Mouse (Mus musculus): Measurements from ENCODE around the gene Tsfm. TPM values are rescaled to one million over a fixed set of nuclear protein-coding genes. Genes with fewer than 3 reads are reported as not detected.
A peak's percentile ranks its signal among the peaks of the same experiment; 100 is the strongest.

Gene Tsfm
- polyA plus RNA-seq, 1 experiment from 2014 or later = 65.3 TPM

DNA sequence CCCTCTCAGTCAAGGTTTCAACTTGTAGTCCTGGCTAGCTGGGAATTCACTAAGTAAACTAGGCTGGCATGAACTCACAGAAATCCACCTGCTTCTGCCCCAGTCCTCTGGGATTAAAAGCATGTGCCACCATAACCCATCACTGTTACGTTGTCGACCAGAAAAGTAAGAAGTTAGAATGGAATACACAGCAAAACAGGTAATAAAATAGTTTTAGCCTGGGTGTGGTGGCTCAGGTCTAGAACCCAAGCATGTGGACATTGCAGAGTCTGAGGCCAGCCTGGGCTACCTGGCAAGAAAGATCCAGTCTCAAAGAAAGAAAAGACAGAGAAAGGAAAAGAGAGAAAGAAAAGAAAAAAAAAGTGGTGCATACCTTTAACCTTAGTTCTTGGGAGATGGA lies 30.9 kb upstream of the Tsfm start:
- H3K4me1 ChIP-seq = peaks cover 47% of the 10 kb centered on the region
- peak overlapping the region; percentile 97 for H3K27ac ChIP-seq
- H3K36me3 ChIP-seq = peaks cover 28% of the 10 kb centered on the region
- ATAC-seq (ENCODE audit: low FRiP score) = no peak
- no peak overlapping the region for H3K9ac ChIP-seq
- H3K27me3 ChIP-seq = 0 out of 2 replicates have a peak, but pooled peaks cover 4% of the 10 kb centered on the region
- 73% methylated on average over 2 of the region's 2 CpGs for WGBS
- peak overlapping the region; percentile 94 for H3K4me2 ChIP-seq (replicated peaks)
- peak overlapping the region; percentile 94; the same call in 1 of the 2 replicates for H3K4me3 ChIP-seq
- H3K9me3 ChIP-seq (replicated peaks) = no peaks in the 10 kb centered on the region

DNA sequence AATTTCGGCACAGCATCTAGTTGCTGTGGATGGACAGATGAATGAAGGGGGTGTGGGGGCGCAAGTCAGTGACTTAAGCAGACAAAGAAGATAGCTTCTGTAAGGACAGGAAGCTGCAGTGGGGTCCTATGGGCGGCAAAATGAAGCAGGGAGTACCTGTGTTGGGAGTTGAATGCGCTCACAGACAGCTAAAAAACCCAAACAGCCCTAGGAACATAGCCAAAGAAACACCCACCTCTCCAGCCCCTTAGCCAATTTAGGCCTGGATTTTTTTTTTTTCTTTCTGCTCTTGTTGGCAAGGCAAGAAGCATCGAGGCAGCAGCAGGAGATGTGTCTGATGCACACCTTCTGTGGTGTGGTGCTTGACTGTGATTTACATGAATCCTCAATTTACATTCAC lies 30.4 kb upstream of the Tsfm start:
- peaks cover 48% of the 10 kb centered on the region for H3K4me1 ChIP-seq
- no peak for ATAC-seq (ENCODE audit: low FRiP score)
- H3K36me3 ChIP-seq = peaks cover 28% of the 10 kb centered on the region
- peak overlapping the region; percentile 97 for H3K27ac ChIP-seq
- H3K9ac ChIP-seq = peak overlapping the region; percentile 99
- no peaks in the 10 kb centered on the region for H3K9me3 ChIP-seq (replicated peaks)
- 39% methylated on average over 5 of the region's 5 CpGs for WGBS
- 0 out of 2 replicates have a peak, but pooled peaks cover 6% of the 10 kb centered on the region for H3K27me3 ChIP-seq
- peak overlapping the region; percentile 94 for H3K4me2 ChIP-seq (replicated peaks)
- peak overlapping the region; percentile 94 for H3K4me3 ChIP-seq

DNA sequence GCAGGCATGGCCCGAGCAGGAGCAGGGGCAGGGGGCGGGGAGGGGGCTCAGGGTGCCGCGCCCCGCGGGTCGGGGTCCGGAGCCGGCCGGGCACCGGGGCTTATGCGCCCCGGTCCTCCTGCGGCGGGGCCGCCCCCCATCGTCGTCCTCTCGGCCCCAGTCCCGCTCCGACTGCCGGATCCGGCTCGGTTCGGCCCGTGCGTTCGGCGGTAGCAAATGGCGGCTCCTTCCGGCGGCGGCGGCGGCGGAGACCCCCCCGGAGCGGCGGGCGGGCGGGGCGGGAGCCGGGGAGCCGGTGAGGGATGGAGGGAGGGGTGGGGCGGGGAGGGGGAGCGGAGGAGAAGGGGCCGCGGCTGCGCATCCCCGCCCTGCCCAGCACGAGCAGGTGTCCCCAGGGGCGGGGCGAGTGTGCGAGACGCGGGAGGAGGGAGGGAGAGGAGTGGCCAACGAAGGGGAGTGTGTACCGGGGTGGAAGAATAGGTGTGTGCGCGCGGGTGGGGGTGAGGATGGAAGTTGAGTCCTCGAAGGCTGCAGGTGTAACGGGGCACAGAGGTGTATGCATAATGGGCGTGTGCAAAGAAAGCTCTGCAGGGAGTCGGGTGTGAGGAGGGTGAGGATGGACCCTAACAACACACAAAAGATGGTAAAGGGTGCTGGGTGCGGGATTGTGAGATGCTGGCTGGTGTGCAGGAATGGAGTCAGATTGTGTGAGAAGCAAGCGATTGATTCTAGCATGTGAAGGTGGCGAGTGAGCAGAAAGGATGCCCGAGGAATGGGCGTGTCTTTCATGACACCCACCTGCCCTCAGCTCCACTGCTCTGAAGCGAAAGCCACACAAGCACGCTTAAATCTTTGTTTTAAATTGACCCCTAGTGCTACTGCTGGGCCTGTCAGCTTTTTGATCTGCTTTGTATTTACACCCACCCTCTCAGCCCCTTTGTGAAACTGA lies 29.6 kb upstream of the Tsfm start, which contains the start of gene March9:
March9 (minus strand) TSS at position 217 of the 949 bp plus-strand sequence.
- Histone ChIP-seq H3K9ac (peak within 1 kb of the TSS; percentile 99), H3K4me1 (peaks cover 46% of the 10 kb centered on the region), H3K4me2 (replicated peaks) (peak within 1 kb of the TSS; percentile 94), H3K36me3 (peaks cover 27% of the 10 kb centered on the region), H3K27me3 (0 out of 2 replicates have a peak, but pooled peaks cover 6% of the 10 kb centered on the region), H3K4me3 (peak within 1 kb of the TSS; percentile 94), H3K9me3 (replicated peaks) (no peaks in the 10 kb centered on the region), H3K27ac (peak within 1 kb of the TSS; percentile 97)
- under 1% methylated on average over 54 of the region's 72 CpGs for WGBS
- peak; percentile 30 for ATAC-seq (ENCODE audit: low FRiP score)

DNA sequence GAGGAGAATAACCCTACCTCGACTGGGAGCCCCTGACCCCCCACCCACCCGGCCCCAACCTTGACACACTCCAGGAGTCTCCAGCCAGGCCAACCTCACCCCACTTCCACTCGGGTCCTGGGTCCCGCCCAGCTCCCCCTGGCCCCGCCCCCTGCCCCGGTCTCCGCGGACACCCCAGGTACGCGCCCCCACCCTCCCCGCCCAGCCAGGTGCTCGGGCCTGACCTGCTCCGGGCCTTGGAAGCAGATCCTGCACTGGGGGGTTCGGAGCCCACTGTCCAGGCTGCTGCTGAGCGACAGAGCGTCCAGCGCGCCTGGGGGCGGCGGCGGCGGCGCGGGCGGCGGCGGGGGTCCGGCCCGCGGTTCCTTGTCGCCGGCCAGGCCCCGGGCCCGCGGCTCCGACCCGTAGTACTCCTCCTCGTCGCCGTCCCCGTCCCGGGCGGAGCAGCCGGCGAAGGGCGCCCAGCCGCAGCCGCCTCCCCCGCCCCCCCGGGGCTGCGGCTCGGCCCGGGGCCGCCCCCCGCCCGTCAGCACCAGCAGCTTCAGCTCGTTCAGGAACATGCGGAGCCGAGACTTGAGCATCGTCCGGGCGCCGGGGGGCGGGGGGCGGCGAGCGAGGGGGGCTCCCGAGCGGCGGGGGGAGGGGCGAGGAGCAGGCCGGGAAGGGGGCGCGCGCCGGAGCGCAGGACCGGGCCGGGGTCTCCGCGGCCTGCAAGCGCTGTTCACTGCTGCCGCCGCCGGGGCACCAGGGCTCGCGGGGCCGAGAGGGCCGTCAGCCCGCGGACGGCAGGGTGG lies 28.7 kb upstream of the Tsfm start:
- Histone ChIP-seq H3K27me3 (0 out of 2 replicates have a peak, but pooled peaks cover 6% of the 10 kb centered on the region), H3K36me3 (peaks cover 29% of the 10 kb centered on the region), H3K4me2 (replicated peaks) (peak overlapping the region; percentile 94), H3K27ac (peak overlapping the region; percentile 97), H3K9me3 (replicated peaks) (no peaks in the 10 kb centered on the region), H3K4me3 (peak overlapping the region; percentile 94), H3K9ac (peak overlapping the region; percentile 99), H3K4me1 (peaks cover 37% of the 10 kb centered on the region)
- no peak for ATAC-seq (ENCODE audit: low FRiP score)
- WGBS = under 1% methylated on average over 47 of the region's 92 CpGs

DNA sequence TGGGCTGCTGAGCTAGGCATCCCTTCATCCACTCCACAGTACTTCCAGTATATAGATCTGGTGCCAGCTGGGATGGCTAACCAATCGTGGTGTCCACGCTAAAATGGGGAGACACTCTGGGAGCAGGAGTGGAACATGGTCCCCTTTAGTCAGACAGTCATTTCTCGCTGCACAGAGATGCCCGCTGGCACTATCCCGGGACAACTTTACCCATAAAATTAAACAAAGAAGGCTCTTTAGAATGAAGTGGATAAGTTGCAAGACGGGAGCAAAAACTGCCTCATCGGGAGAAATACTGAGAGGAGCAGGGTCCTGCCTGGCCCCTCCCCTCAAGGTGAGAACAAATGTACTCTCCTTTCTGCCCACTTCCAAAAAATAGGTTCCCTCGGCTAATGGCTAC lies 28.1 kb upstream of the Tsfm start:
- Histone ChIP-seq H3K36me3 (peaks cover 31% of the 10 kb centered on the region), H3K4me3 (peak overlapping the region; percentile 94), H3K9me3 (replicated peaks) (no peaks in the 10 kb centered on the region), H3K4me2 (replicated peaks) (peak overlapping the region; percentile 94), H3K4me1 (peaks cover 37% of the 10 kb centered on the region), H3K27ac (peak overlapping the region; percentile 97), H3K9ac (peak overlapping the region; percentile 99), H3K27me3 (0 out of 2 replicates have a peak, but pooled peaks cover 6% of the 10 kb centered on the region)
- 6% methylated on average over 8 of the region's 8 CpGs for WGBS
- ATAC-seq (ENCODE audit: low FRiP score) = no peak

DNA sequence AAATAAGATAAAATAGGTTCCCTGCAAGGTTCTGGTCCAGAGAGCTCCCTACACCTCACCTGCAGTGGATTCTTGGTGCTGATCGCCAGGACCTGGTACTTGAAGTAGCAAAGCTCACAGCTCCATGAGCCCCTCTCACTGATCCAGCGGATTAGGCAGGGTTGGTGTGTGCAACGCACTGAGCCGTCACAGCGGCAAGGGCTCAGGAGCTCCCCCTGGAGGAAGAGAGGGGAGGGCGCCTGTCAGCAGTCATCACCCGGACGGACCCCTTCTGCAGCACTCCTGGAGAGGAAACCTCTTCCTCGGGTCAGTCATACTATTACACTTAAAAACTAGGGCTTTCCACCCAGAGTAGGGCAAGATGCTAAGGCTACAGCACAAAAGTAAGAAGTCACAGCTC lies 27.5 kb upstream of the Tsfm start:
- no peaks in the 10 kb centered on the region for H3K9me3 ChIP-seq (replicated peaks)
- H3K9ac ChIP-seq = peak overlapping the region; percentile 99
- WGBS = 2% methylated on average over 9 of the region's 9 CpGs
- peaks cover 37% of the 10 kb centered on the region for H3K4me1 ChIP-seq
- 0 out of 2 replicates have a peak, but pooled peaks have one; percentile 3 for ATAC-seq (ENCODE audit: low FRiP score)
- peaks cover 36% of the 10 kb centered on the region for H3K36me3 ChIP-seq
- H3K4me3 ChIP-seq = peak overlapping the region; percentile 94
- H3K27me3 ChIP-seq = 0 out of 2 replicates have a peak, but pooled peaks cover 6% of the 10 kb centered on the region
- peak overlapping the region; percentile 94 for H3K4me2 ChIP-seq (replicated peaks)
- 0 out of 2 replicates have a peak overlapping the region, but pooled peaks have one; percentile 97 for H3K27ac ChIP-seq

DNA sequence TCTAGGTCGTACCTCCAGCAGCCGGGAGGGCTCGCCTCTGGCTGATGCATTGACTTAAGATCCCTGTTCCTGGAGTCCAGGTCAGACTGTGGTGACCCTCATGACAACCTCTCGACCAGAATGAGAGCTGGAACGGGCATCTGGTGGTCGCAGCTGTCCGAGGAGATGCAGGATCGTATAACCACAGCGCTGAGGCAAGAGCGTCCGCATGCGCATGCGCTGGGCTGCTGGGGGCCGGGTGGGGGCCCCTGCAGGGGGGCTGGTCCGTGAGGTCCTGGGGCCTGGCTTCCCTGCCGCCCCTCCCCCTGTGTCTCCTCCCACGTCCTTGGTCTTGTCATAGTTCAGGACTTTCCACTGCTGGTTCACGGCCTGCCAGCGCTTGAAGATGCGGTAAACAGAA lies 25.9 kb upstream of the Tsfm start:
- Histone ChIP-seq H3K9me3 (replicated peaks) (no peaks in the 10 kb centered on the region), H3K4me2 (replicated peaks) (no peak overlapping the region), H3K4me1 (peaks cover 32% of the 10 kb centered on the region), H3K36me3 (peaks cover 39% of the 10 kb centered on the region), H3K27ac (no peak overlapping the region), H3K27me3 (peaks cover 17% of the 10 kb centered on the region), H3K9ac (no peak overlapping the region), H3K4me3 (no peak overlapping the region)
- no peak for ATAC-seq (ENCODE audit: low FRiP score)
- 86% methylated on average over 20 of the region's 20 CpGs for WGBS

DNA sequence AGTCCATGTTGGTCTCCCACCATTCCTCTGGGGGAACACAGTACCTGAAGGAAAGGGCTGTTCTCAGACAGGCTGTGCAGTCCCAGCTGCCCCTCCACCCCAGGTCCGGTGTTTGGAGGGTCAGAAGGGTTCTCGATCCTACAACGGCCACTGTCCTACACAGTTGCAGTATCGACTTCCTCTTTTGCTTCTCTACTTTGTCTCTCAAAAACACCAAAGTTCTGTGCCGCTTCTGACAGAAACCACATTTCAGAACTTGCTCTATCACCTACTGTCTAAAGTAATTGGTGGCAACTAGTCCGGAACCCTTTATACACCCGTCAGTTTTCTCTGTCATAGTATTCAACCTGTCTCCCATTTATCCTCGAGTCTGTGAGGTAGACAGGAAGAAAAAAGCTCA lies 24.8 kb upstream of the Tsfm start:
- Histone ChIP-seq H3K9me3 (replicated peaks) (no peaks in the 10 kb centered on the region), H3K4me3 (no peak overlapping the region), H3K27ac (no peak overlapping the region), H3K4me2 (replicated peaks) (no peak overlapping the region), H3K4me1 (peaks cover 21% of the 10 kb centered on the region), H3K36me3 (peaks cover 39% of the 10 kb centered on the region), H3K27me3 (peaks cover 28% of the 10 kb centered on the region), H3K9ac (no peak overlapping the region)
- WGBS = 92% methylated on average over 8 of the region's 8 CpGs
- ATAC-seq (ENCODE audit: low FRiP score) = no peak

DNA sequence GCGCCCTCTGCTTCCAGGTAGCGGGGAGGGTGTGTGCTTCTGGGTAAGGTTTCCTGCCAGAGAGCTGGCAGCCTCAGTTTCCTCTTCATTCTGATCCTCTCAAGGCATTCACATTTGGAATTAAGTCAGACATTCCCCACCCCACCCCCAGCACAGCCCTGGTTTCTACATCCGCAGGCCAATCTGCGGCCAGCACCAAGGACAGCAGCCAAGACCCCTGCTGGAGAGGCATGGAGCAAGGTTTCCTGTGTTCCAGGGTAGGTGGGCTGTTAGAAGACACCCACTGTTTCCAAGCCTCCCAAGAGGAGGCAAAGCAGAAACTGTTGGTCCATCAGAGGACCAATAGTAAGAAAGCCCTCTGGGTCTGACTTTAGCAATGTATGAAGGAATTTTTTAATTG lies 24.0 kb upstream of the Tsfm start:
- Histone ChIP-seq H3K9me3 (replicated peaks) (no peaks in the 10 kb centered on the region), H3K27me3 (peaks cover 36% of the 10 kb centered on the region), H3K4me3 (no peak overlapping the region), H3K4me1 (peaks cover 23% of the 10 kb centered on the region), H3K36me3 (peaks cover 39% of the 10 kb centered on the region), H3K27ac (no peak overlapping the region), H3K4me2 (replicated peaks) (no peak overlapping the region), H3K9ac (no peak overlapping the region)
- WGBS = 65% methylated on average over 4 of the region's 4 CpGs
- ATAC-seq (ENCODE audit: low FRiP score) = no peak

DNA sequence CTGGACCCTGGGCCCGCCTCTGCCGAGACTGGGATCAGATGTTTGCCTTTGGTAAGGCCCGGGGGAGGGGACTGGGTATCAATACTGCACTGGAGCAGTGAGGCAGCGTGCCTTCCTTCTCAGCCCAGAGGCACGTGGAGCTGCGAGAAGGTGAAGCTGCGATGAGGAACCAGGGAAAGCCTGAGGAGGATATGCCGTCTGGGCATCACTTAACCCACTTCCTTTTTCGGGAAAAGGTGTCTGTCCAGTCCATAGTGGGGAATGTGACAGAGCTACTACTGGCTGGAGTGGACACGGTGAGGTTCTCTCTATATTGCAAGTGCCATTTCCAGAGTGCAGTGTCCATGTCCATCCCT lies 19.5 kb upstream of the Tsfm start:
- Histone ChIP-seq H3K4me2 (replicated peaks) (no peak overlapping the region), H3K36me3 (peaks cover 17% of the 10 kb centered on the region), H3K9me3 (replicated peaks) (no peaks in the 10 kb centered on the region), H3K9ac (no peak overlapping the region), H3K4me1 (peaks cover 12% of the 10 kb centered on the region; the same call in 1 of the 2 replicates), H3K4me3 (peak overlapping the region; percentile 7; the same call in 1 of the 2 replicates), H3K27me3 (peaks cover 53% of the 10 kb centered on the region), H3K27ac (no peak overlapping the region)
- 23% methylated on average over 10 of the region's 10 CpGs for WGBS
- ATAC-seq (ENCODE audit: low FRiP score) = no peak

DNA sequence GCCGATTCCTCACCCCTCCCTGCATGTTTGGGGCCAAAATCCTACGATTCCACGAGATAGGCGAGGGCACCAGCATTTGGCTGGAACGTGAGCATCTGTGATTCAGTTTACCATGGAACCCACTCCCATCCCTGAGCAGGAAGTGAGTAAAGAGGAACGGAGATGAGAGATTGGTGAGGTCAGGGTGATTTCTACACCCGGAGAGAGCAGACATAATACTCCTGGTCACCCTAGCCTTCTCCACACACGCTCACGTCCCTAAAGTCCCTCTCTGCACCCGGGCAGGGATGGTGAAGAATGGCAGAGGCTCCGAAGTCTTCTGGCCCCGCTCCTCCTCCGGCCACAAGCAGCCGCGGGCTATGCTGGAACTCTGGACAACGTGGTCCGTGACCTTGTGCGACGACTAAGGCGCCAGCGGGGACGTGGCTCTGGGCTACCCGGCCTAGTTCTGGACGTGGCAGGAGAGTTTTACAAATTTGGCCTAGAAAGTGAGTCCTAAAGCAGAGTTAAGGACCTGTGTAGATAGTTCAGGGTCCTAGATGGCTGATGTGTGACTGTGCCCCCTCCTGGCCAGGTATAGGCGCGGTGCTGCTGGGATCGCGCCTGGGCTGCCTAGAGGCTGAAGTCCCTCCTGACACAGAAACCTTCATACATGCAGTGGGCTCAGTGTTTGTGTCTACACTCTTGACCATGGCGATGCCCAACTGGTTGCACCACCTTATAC lies 18.9 kb upstream of the Tsfm start:
- H3K4me2 ChIP-seq (replicated peaks) = peak overlapping the region; percentile 6; the same call in 1 of the 2 replicates
- 4% methylated on average over 29 of the region's 29 CpGs for WGBS
- no peaks in the 10 kb centered on the region for H3K9me3 ChIP-seq (replicated peaks)
- no peak for ATAC-seq (ENCODE audit: low FRiP score)
- no peak overlapping the region for H3K27ac ChIP-seq
- H3K9ac ChIP-seq = no peak overlapping the region
- H3K27me3 ChIP-seq = peaks cover 53% of the 10 kb centered on the region
- H3K36me3 ChIP-seq = peaks cover 17% of the 10 kb centered on the region
- H3K4me1 ChIP-seq = peaks cover 12% of the 10 kb centered on the region; the same call in 1 of the 2 replicates
- H3K4me3 ChIP-seq = peak overlapping the region; percentile 7; the same call in 1 of the 2 replicates

Measured in hindbrain, embryonic 12.5 days (tissue).